Mouse (Mus musculus) hindbrain, embryonic 10.5 days (tissue): ENCODE measurements at regions not wholly inside any gene's neighbourhood (a gene's known extent, or its start where the extent isn't known, plus 50 kb on each side); places are given as distances from the start of the nearest gene placed in this dataset.

ENCODE experiments used
- DNase-seq: peaks from one replicate; pipeline ENCODE4 v3.0.0-alpha.2; 2017; ENCODE audit warnings: low spot score
- H3K27ac ChIP-seq: fragments of 300-500 bp; sonication (generic); 2 replicates; pipeline ENCODE4 v1.5.1; 2016; ENCODE audit warnings: mild to moderate bottlenecking, moderate library complexity
- H3K27me3 ChIP-seq: fragments of 300-500 bp; sonication (generic); 2 replicates; pipeline ENCODE4 v1.6.1; 2016; ENCODE audit warnings: mild to moderate bottlenecking; ENCODE audit not compliant: poor library complexity, insufficient read depth, severe bottlenecking
- H3K36me3 ChIP-seq: fragments of 300-500 bp; sonication (generic); 2 replicates; pipeline ENCODE4 v1.6.1; 2016; ENCODE audit warnings: mild to moderate bottlenecking, moderate library complexity
- H3K4me1 ChIP-seq: fragments of 300-500 bp; sonication (generic); replicated peaks from 2 replicates; pipeline ENCODE4 v1.6.1; 2016; ENCODE audit warnings: mild to moderate bottlenecking
- H3K4me3 ChIP-seq: fragments of 300-500 bp; sonication (generic); 2 replicates; pipeline ENCODE4 v1.5.1; 2016; ENCODE audit warnings: mild to moderate bottlenecking, moderate library complexity
- H3K9me3 ChIP-seq: fragments of 300-500 bp; sonication (generic); 2 replicates; pipeline ENCODE4 v1.6.1; 2016; ENCODE audit warnings: mild to moderate bottlenecking, moderate library complexity
- WGBS: fragments of 180-500 bp; shearing (Covaris S2); methylation state at CpG from one replicate; pipeline ENCODE4 v1.1.7; 2016; 5-methylcytosine and 5-hydroxymethylcytosine counted together

- no peak overlapping the region for H3K4me3 ChIP-seq
- 84% methylated on average over 11 of the region's 11 CpGs for WGBS
- H3K36me3 ChIP-seq: no peaks in the 10 kb centered on the region
- no peaks in the 10 kb centered on the region for H3K27me3 ChIP-seq
- H3K27ac ChIP-seq: no peak overlapping the region
- H3K9me3 ChIP-seq: no peaks in the 10 kb centered on the region
- no peak for DNase-seq
- H3K4me1 ChIP-seq: peaks cover 9% of the 10 kb centered on the region
These were observed 271.7 kb downstream of the Rps6kc1 start for GRCm38 (mm10) chr1:190639846-190640245.

DNA sequence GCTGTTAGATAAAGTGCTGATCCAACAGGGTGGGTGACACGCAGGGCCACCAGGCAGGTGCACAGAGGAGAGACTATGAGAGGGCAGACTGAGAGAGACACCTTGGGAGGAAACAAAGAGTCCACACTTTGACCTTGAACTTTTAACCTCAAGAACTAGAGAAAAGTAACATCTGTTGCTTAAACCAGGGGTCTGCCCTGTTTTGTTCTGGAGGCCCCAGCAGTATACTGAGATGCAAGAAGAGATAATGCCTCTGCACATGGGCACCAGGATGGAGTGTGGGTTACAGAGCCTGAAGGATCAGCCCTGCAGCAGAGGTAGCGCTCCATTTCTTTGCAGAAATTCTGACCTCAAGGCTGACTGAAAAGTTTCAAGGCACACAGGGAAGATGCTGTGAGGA is 276.6 kb downstream of the Rps6kc1 start:
- Histone ChIP-seq H3K27ac (no peak overlapping the region), H3K36me3 (no peaks in the 10 kb centered on the region), H3K4me1 (peaks cover 23% of the 10 kb centered on the region), H3K27me3 (no peaks in the 10 kb centered on the region), H3K4me3 (no peak overlapping the region), H3K9me3 (no peaks in the 10 kb centered on the region)
- DNase-seq: no peak
- 89% methylated on average over 2 of the region's 2 CpGs for WGBS

- Histone ChIP-seq H3K4me1 (peaks cover 23% of the 10 kb centered on the region), H3K4me3 (no peak overlapping the region), H3K27me3 (no peaks in the 10 kb centered on the region), H3K36me3 (no peaks in the 10 kb centered on the region), H3K27ac (no peak overlapping the region), H3K9me3 (no peaks in the 10 kb centered on the region)
- no peak for DNase-seq
- 43% methylated on average over 2 of the region's 2 CpGs for WGBS
These were observed 279.9 kb downstream of the Rps6kc1 start for GRCm38 (mm10) chr1:190631641-190632040.

- no peak overlapping the region for H3K27ac ChIP-seq
- DNase-seq: no peak
- no peaks in the 10 kb centered on the region for H3K9me3 ChIP-seq
- H3K4me1 ChIP-seq: peaks cover 18% of the 10 kb centered on the region
- 91% methylated on average over 5 of the region's 5 CpGs for WGBS
- H3K4me3 ChIP-seq: no peak overlapping the region
- H3K27me3 ChIP-seq: no peaks in the 10 kb centered on the region
- no peaks in the 10 kb centered on the region for H3K36me3 ChIP-seq
These were observed 281.4 kb downstream of the Rps6kc1 start for GRCm38 (mm10) chr1:190630193-190630592.

GRCm38 (mm10) chr1:190623916-190624315 is 287.7 kb downstream of the Rps6kc1 start:
- WGBS: 90% methylated on average over 8 of the region's 8 CpGs
- no peak for DNase-seq

GRCm38 (mm10) chr1:190600425-190600824 is 311.1 kb downstream of the Rps6kc1 start:
- no peak overlapping the region for H3K4me3 ChIP-seq
- no peaks in the 10 kb centered on the region for H3K36me3 ChIP-seq
- no peak for DNase-seq
- H3K9me3 ChIP-seq: no peaks in the 10 kb centered on the region
- H3K27ac ChIP-seq: no peak overlapping the region
- no peaks in the 10 kb centered on the region for H3K27me3 ChIP-seq
- H3K4me1 ChIP-seq: no peaks in the 10 kb centered on the region
- 81% methylated on average over 3 of the region's 3 CpGs for WGBS

More at GRCm38 (mm10) chr1:190623916-190624315, 287.7 kb downstream of the Rps6kc1 start:
- H3K27ac ChIP-seq: no peak overlapping the region
- H3K27me3 ChIP-seq: no peaks in the 10 kb centered on the region
- H3K36me3 ChIP-seq: no peaks in the 10 kb centered on the region
- no peak overlapping the region for H3K4me3 ChIP-seq
- H3K4me1 ChIP-seq: no peaks in the 10 kb centered on the region
- no peaks in the 10 kb centered on the region for H3K9me3 ChIP-seq

DNA sequence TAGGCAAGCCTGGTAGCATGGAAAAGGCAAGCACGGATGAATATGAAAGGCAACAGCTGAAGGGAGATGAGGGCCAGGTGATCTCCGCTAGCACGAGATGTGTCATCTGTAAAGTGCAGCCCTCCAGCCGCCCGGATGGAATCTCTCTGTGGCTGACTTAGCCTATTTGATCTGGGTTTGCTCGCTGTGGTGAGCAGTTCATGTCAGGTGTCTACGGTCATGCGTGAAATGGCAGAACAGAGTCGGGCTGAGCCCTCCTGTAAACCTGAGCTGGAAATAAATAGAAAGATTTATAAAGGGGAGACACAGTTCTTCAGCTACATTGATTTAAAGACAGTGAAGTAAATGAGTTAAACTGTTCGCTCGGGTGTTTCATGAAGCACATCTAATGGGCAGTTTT is 311.9 kb downstream of the Rps6kc1 start:
- H3K36me3 ChIP-seq: no peaks in the 10 kb centered on the region
- no peak overlapping the region for H3K4me3 ChIP-seq
- H3K27ac ChIP-seq: no peak overlapping the region
- WGBS: 89% methylated on average over 11 of the region's 11 CpGs
- no peak for DNase-seq
- no peaks in the 10 kb centered on the region for H3K9me3 ChIP-seq
- no peaks in the 10 kb centered on the region for H3K27me3 ChIP-seq
- no peaks in the 10 kb centered on the region for H3K4me1 ChIP-seq

DNA sequence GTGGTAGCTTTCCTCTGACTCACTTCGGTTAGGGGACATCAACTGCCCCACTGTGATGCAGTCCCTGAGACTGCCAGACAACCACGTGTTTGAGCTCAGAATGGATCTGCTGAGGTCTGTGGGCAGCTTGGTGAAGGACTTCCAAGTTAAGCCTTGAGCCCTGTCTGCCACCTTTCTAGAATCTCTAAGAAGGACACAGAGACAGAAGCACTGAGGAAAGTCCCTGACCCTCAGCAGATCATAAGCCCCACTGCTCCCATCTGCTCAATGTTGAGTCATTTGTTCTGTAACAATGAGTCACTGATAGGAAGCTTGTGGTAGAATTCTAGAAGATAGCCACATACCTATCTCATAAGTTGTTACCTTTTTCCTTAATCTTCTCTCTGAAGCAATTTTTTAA is 315.4 kb downstream of the Rps6kc1 start:
- Histone ChIP-seq H3K4me3 (no peak overlapping the region), H3K4me1 (no peaks in the 10 kb centered on the region), H3K9me3 (no peaks in the 10 kb centered on the region), H3K27me3 (no peaks in the 10 kb centered on the region), H3K36me3 (no peaks in the 10 kb centered on the region), H3K27ac (no peak overlapping the region)
- WGBS: 91% methylated on average over 2 of the region's 2 CpGs
- DNase-seq: no peak

DNA sequence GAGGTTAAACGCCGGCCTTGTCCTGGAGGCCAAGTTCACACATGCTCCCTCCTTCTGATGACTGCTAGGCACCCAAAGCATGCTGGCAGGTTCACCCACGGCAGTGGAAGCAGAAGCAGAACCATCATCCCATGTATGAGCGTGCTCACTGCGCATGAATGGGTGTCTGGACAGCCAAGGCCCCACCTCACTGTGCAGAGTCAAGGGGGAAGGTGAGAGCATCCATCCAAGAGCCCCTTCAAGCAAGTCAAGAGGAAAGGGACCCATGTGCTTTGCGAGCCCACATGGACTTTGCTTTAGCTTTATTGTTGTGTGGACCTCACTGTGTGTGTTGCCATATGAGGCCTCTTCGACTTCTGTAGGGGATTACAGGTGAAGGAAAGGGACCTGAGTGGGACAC is 319.9 kb downstream of the Rps6kc1 start:
- DNase-seq: no peak
- no peaks in the 10 kb centered on the region for H3K9me3 ChIP-seq
- H3K27me3 ChIP-seq: no peaks in the 10 kb centered on the region
- H3K4me3 ChIP-seq: no peak overlapping the region
- no peaks in the 10 kb centered on the region for H3K36me3 ChIP-seq
- no peaks in the 10 kb centered on the region for H3K4me1 ChIP-seq
- WGBS: 93% methylated on average over 7 of the region's 7 CpGs
- no peak overlapping the region for H3K27ac ChIP-seq

DNA sequence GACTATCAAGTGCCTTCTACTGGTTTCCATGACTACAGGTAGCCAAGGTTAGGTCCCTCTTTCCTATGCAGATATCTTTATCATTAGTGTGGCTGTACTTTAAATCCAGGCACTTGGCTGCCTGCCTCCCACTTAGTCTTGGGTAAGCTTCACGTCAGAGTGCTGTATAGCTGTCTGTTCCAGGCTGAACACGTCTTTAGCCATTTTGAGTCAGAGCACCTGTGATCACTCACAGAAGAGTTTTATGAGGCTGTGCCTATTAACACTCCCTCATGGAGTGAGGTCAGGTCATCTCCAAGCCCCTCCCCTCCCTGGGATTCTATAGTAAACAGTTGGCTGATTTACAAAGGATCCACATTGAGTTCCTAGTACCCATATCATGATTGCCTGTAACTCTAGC is 322.0 kb downstream of the Rps6kc1 start:
- Histone ChIP-seq H3K4me1 (no peaks in the 10 kb centered on the region), H3K27ac (no peak overlapping the region), H3K9me3 (no peaks in the 10 kb centered on the region), H3K27me3 (no peaks in the 10 kb centered on the region), H3K36me3 (no peaks in the 10 kb centered on the region), H3K4me3 (no peak overlapping the region)
- no peak for DNase-seq
- 79% methylated on average over 2 of the region's 2 CpGs for WGBS

DNA sequence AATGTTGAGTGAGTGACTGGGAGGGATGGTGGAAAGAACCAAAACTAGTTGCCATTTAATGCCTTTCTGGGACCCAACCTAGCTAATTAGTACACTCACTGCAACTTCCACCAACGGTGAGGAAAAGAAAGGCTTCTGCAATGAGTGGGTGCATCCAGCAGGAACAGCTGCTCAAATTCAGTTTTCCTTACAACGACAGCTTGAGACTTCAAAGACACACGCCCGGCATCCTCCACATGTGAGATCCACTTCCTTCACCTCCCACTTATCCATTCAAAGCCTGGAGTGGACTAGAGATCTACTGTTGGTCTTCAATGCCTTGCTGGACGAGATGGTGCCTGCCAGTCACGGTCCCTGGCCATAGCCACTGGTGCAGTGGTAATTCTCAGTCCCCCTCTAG is 328.3 kb downstream of the Rps6kc1 start:
- no peaks in the 10 kb centered on the region for H3K4me1 ChIP-seq
- H3K27ac ChIP-seq: no peak overlapping the region
- H3K27me3 ChIP-seq: no peaks in the 10 kb centered on the region
- no peak for DNase-seq
- no peak overlapping the region for H3K4me3 ChIP-seq
- WGBS: 80% methylated on average over 6 of the region's 6 CpGs
- no peaks in the 10 kb centered on the region for H3K36me3 ChIP-seq
- H3K9me3 ChIP-seq: no peaks in the 10 kb centered on the region

GRCm38 (mm10) chr1:190580653-190581052 is 330.9 kb downstream of the Rps6kc1 start:
- H3K4me3 ChIP-seq: no peak overlapping the region
- DNase-seq: no peak
- no peaks in the 10 kb centered on the region for H3K9me3 ChIP-seq
- no peaks in the 10 kb centered on the region for H3K27me3 ChIP-seq
- no peak overlapping the region for H3K27ac ChIP-seq
- WGBS: 90% methylated on average over 1 of the region's 1 CpGs
- H3K36me3 ChIP-seq: no peaks in the 10 kb centered on the region
- H3K4me1 ChIP-seq: no peaks in the 10 kb centered on the region

DNA sequence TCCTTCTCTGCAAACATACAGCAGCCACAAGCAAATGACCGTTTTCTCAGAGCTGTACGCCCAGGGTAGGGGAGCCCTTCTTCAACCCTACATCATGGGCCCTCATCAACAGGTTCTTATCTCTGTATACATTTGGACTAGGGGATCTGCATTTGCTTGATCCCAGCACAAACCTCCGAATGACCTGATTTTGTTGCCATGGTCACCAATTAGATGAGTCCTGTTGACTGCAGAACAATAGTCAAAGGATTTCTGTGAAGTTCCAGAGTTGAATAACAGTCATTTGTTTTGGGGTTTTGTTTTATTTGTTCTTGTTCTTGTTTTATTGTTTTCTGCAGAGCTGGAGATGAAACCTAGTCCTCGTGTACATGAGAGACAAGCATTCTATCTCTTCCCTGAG is 340.6 kb downstream of the Rps6kc1 start:
- Histone ChIP-seq H3K27ac (no peak overlapping the region), H3K36me3 (no peaks in the 10 kb centered on the region)
- 69% methylated on average over 4 of the region's 4 CpGs for WGBS

DNA sequence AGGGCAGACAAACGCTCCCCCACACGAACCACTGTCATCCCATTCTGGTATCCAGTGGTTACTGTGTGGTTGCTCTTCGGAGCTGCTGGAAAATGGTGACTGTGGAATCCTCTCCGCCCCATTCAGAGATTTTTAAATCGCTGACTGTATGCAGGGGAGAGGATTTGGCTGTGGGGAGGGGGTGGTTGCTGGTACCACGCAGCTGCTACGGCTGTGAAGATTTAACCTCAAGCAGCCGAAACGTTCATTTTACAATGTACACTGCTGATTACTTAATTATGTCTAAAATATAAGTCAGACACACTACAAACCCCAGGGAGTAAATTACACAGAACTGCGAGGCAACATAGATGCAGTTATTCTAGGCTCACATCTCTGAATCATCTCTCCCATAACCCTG is 341.0 kb downstream of the Rps6kc1 start:
- no peak for DNase-seq
- Histone ChIP-seq H3K9me3 (no peaks in the 10 kb centered on the region), H3K4me1 (0 out of 2 replicates have a peak, but pooled peaks cover 6% of the 10 kb centered on the region), H3K27ac (no peak overlapping the region), H3K36me3 (no peaks in the 10 kb centered on the region), H3K27me3 (no peaks in the 10 kb centered on the region), H3K4me3 (no peak overlapping the region)
- 84% methylated on average over 10 of the region's 10 CpGs for WGBS

More for the DNA sequence above, 340.6 kb downstream of the Rps6kc1 start:
- no peak for DNase-seq
- H3K4me3 ChIP-seq: no peak overlapping the region
- 0 out of 2 replicates have a peak, but pooled peaks cover 6% of the 10 kb centered on the region for H3K4me1 ChIP-seq
- no peaks in the 10 kb centered on the region for H3K9me3 ChIP-seq
- no peaks in the 10 kb centered on the region for H3K27me3 ChIP-seq
